Mouse (Mus musculus) liver, postnatal 0 days (tissue): ENCODE results near the gene Cipc. TPM values are rescaled to one million over a fixed set of nuclear protein-coding genes. Genes with fewer than 3 reads are reported as not detected.
A peak's percentile ranks its signal among the peaks of the same experiment; 100 is the strongest.

Experiments used
- ATAC-seq: fragments of 200-750 bp; cut with Nextera tagmentation; 2 replicates; pipeline ENCODE4 v1.8.0; 2017; ENCODE audit warnings: mild to moderate bottlenecking, moderate library complexity
- DNase-seq: peaks from one replicate; pipeline ENCODE4 v3.0.0-alpha.2; 2016
- H3K27ac ChIP-seq: fragments of 300-500 bp; sonication (generic); 2 replicates; pipeline ENCODE4 v1.5.1; 2014; ENCODE audit warnings: antibody characterized with exemption, moderate library complexity, mild to moderate bottlenecking, low read depth
- H3K27me3 ChIP-seq: fragments of 300-500 bp; sonication (generic); 2 replicates; pipeline ENCODE4 v1.6.1; 2014; ENCODE audit warnings: low read length, control low read depth, mixed read lengths; ENCODE audit not compliant: insufficient read depth
- H3K36me3 ChIP-seq: fragments of 300-500 bp; sonication (generic); replicated peaks from 2 replicates; pipeline ENCODE4 v1.6.1; 2014; ENCODE audit warnings: mild to moderate bottlenecking, control low read depth, low read length, moderate library complexity, mixed read lengths; ENCODE audit not compliant: insufficient read depth
- H3K4me1 ChIP-seq: fragments of 300-500 bp; sonication (generic); 2 replicates; pipeline ENCODE4 v1.6.1; 2014; ENCODE audit warnings: antibody characterized with exemption, mild to moderate bottlenecking, control low read depth; ENCODE audit not compliant: insufficient read depth
- H3K4me2 ChIP-seq: fragments of 300-500 bp; sonication (generic); 2 replicates; pipeline ENCODE4 v1.6.1; 2014; ENCODE audit warnings: low read depth, mild to moderate bottlenecking, low read length, moderate library complexity, mixed read lengths
- H3K4me3 ChIP-seq: fragments of 300-500 bp; sonication (generic); 2 replicates; pipeline ENCODE4 v1.5.1; 2014; ENCODE audit warnings: low read depth, low read length
- H3K9ac ChIP-seq: fragments of 300-500 bp; sonication (generic); replicated peaks from 2 replicates; pipeline ENCODE4 v1.6.1; 2014; ENCODE audit warnings: mild to moderate bottlenecking, moderate library complexity
- H3K9me3 ChIP-seq: fragments of 300-500 bp; sonication (generic); 2 replicates; pipeline ENCODE4 v1.6.1; 2016; ENCODE audit warnings: mild to moderate bottlenecking, control low read depth, low read length, mixed read lengths
- CTCF ChIP-seq: sonication (generic); IDR thresholded peaks from 2 replicates; pipeline ENCODE4 v1.5.1; 2016; ENCODE audit warnings: antibody characterized with exemption, low read depth
- EP300 ChIP-seq: IDR thresholded peaks from 2 replicates; pipeline ENCODE4 v1.6.1; 2016; ENCODE audit warnings: antibody characterized with exemption, low read depth, mild to moderate bottlenecking
- WGBS: fragments of 180-500 bp; shearing (Covaris S2); extraction: QIAGEN DNeasy Blood & Tissue Kit; methylation state at CpG from one replicate; pipeline ENCODE4 v1.1.7; 2014; ENCODE audit not compliant: insufficient replicate concordance; 5-methylcytosine and 5-hydroxymethylcytosine counted together
- polyA plus RNA-seq: library from polyadenylated mRNA; unstranded; fragments of >200 nt; fragmentation: Nextera tagmentation; extraction: Ambion mirVana; gene quantifications from 2 replicates; pipeline ENCODE4 v1.2.1, GENCODE M21; 2015

Gene Cipc
- 4.4 and 4.7 TPM in 2 replicates for polyA plus RNA-seq

DNA sequence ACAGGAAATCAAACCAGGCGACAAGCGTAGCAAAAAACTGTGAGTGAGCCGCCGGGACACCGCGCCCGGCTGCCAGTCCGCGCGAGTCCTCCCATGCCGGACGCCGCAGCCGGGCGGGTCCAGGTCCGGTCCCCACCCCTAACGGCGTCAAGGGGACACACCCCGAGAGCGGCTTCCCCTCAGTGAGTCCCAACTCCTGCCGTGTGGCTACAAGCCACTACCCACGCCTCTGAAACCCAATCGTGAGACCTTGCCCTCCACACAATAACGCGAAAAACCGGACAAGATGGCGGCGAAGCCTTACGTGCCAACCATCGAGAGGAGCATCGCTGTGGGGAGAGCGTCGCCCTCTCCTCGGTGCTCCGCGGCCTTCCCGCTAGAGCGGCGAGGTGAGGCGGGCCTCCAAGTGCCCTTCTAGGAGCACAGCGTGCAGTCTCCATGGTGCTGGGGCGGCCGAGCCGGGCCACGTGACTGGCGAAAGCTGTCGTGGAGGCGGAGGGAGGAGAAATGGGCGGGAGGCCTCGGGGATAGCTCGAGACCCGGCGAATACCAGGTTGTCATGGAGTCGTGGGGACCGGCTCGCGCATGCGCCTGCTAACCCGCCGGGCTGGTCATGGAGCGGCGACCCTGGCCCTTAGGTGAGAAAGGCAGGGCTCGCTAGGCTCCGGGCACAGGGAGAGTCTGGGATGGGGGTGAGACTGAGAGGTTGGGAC lies at the start of gene Cipc:
TSS of gene Cipc (plus strand) at position 182 of the 713 bp plus-strand sequence.
- Histone ChIP-seq H3K4me3 (peak within 1 kb of the TSS; percentile 87), H3K4me2 (peak within 1 kb of the TSS; percentile 94), H3K9me3 (no peaks in the 10 kb centered on the region), H3K4me1 (peaks cover 20% of the 10 kb centered on the region), H3K27ac (peak within 1 kb of the TSS; percentile 100), H3K9ac (peak within 1 kb of the TSS; percentile 89), H3K36me3 (no peaks in the 10 kb centered on the region), H3K27me3 (no peaks in the 10 kb centered on the region)
- TF ChIP-seq CTCF (no peak), EP300 (peak; percentile 40; the same call in 1 of the 2 replicates)
- under 1% methylated on average over 64 of the region's 64 CpGs for WGBS
- ATAC-seq (peak; percentile 99), DNase-seq (peak; percentile 98)

DNA sequence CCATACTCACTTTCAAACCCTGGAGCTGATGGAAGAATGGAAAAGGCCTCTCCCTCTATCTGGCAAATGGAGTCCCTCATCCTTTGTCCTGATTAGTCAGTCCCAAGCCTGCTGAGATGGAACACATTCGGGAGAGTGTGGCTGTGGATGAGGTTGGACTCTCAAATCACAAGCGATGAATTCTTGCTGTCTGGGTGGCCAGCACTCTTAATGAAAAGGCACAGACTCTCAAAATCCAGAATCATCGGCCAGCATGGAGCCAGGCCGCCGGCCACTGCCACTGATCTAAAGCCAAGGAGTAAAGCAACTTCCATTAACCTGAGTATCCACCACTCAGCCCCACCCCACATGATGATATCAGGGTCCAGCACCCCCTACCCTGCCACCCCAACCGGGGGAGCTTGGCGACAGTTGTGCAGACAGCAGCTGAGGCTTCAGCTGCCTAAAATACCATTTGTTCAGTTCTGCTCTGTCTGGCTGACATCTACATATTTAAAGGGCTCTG lies 49.0 kb upstream of the Cipc start:
- TF ChIP-seq EP300, result no peak
- no peak for TF ChIP-seq CTCF
- WGBS, result 81% methylated on average over 7 of the region's 7 CpGs
- Histone ChIP-seq H3K4me2 (peak overlapping the region; percentile 2; the same call in 1 of the 2 replicates), H3K4me1 (peaks cover 62% of the 10 kb centered on the region), H3K9ac (peak overlapping the region; percentile 1; the same call in 1 of the 2 replicates), H3K9me3 (no peaks in the 10 kb centered on the region), H3K27ac (peak overlapping the region; percentile 99), H3K4me3 (no peak overlapping the region), H3K36me3 (no peaks in the 10 kb centered on the region), H3K27me3 (no peaks in the 10 kb centered on the region)
- no peak for DNase-seq
- no peak for ATAC-seq

DNA sequence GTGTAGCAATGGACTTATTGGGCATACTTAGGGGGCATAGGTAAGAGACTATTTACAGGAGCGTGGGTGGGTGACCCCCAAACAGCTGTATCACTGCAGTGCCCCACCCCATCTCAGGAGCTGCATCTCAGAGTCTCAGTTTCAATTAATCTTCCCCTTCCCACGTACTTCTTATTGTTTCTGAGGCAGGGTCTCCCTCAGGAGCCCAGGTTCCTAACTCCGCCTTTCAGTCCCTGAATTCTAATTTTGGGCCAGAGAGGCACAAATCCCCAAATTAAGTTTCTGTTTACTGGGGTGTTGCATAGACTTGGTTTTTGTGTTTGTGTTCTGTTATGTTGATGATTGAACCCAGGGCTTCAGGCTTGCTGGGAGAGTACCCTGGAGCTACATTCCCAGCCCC lies 48.4 kb upstream of the Cipc start:
- Histone ChIP-seq H3K27ac (no peak overlapping the region), H3K4me3 (no peak overlapping the region), H3K9ac (no peak overlapping the region), H3K4me2 (no peak overlapping the region), H3K27me3 (no peaks in the 10 kb centered on the region), H3K36me3 (no peaks in the 10 kb centered on the region), H3K9me3 (no peaks in the 10 kb centered on the region), H3K4me1 (peaks cover 56% of the 10 kb centered on the region)
- 77% methylated on average over 3 of the region's 3 CpGs for WGBS
- ATAC-seq (no peak), DNase-seq (no peak)
- no peak for TF ChIP-seq EP300
- no peak for TF ChIP-seq CTCF

DNA sequence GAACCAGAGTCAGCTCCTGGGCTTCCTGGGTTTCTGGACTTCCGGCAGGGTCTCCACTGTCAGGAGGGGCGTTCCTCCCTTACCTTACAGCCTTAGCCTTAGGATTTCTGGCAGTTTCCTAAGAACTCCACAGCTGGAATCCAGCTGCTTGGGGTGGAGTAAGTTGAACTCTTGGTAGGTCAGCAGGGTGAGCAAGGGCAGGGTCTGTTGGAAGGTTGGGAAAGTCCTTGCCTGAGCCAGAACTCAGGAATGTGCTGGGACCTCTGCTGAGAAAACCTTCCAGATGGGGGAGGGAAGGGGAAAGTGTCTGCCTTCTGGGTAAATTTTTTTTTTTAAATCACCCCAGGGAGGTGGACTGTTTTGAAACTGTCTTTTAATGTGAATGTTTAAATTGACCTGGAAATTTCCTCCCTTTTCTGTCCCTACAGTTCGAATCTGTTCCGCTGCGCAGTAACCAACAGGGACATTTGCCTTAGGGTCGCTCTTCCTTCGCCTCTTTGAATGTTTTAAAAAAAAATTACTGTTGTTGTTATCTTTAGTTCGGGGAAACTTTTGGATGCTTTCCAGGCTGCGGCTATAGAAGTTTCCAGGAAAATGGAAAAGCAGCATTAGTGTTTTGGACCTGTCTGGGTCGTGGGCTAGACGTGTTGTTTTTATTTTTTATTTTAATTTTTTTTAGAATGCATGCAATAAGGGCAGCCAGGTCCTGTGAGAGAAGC lies 47.2 kb upstream of the Cipc start:
- Histone ChIP-seq H3K4me3 (no peak overlapping the region), H3K27me3 (no peaks in the 10 kb centered on the region), H3K9me3 (no peaks in the 10 kb centered on the region), H3K4me1 (peaks cover 56% of the 10 kb centered on the region), H3K9ac (no peak overlapping the region), H3K4me2 (no peak overlapping the region), H3K27ac (peak overlapping the region; percentile 55), H3K36me3 (no peaks in the 10 kb centered on the region)
- 63% methylated on average over 11 of the region's 11 CpGs for WGBS
- peak; percentile 23 for DNase-seq
- TF ChIP-seq EP300, result peak; percentile 23; the same call in 1 of the 2 replicates
- TF ChIP-seq CTCF, result no peak
- no peak for ATAC-seq

DNA sequence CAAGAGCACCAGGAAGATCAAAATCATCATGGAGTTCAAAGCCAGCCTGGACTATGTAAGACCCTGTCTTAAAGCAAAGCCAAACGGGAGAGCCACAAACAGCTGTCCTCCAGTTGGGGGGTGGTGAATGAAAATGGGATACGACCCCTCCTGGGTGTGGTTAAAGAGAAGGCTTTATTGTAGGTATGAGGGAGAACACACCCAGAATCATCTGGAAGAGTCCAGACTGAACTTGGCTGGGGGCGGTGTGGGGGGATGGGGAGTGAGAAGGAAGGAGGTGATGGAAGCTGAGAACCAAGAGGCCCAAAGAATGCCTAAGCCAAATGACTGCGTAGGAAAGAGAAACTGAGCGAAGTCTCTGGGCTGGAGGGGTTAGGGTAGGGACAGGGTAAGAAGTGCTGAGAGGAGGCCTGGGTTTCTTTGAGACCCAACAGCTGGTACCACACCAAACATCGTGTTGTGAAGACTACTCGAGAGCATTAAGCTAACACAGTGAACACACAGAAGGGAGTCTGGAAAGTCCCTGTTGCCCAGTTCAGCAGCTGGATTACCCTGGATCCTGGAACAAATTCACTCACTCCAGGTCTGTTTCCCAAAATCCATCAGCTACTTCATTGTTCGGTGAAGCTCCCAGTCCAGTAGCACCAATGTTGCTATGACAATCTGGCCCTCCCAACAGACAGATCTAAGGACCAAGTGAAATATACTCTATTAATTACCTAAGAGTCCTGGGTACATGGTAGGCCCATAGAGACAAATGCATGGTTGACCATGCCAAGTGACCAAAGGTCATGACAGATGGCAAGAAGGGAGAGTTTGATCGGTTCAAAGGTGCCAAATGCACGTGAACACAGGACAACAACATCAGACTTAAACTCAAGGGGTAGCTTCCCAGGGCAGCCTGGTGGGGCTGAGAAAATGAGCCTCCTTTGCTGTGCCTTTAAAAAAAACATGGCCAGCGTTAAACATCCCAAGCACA lies 42.7 kb upstream of the Cipc start:
- 80% methylated on average over 11 of the region's 11 CpGs for WGBS

More for the DNA sequence above, 42.7 kb upstream of the Cipc start:
- Histone ChIP-seq H3K36me3 (no peaks in the 10 kb centered on the region), H3K9ac (no peak overlapping the region), H3K27me3 (no peaks in the 10 kb centered on the region), H3K27ac (0 out of 2 replicates have a peak overlapping the region, but pooled peaks have one; percentile 22), H3K4me3 (no peak overlapping the region), H3K4me2 (no peak overlapping the region), H3K4me1 (peaks cover 24% of the 10 kb centered on the region), H3K9me3 (no peaks in the 10 kb centered on the region)
- TF ChIP-seq EP300 (no peak), CTCF (no peak)
- DNase-seq, result peak; percentile 21
- peak; percentile 66 for ATAC-seq
